Mouse (Mus musculus) spleen, postnatal 14 days (tissue): ENCODE results near the gene Trabd.

Experiments
- DNase-seq, 2 experiments: peaks; one replicate each; pipeline ENCODE4 v3.0.0; 2021 to 2022; ENCODE audit warnings: low spot score in 2 of 2

The Trabd gene

GRCm38 (mm10) chr15:89074613-89075477, at the start of gene Trabd:
TSS of gene Trabd (plus strand) at chr15:89075124.
- DNase-seq: no peak

GRCm38 (mm10) chr15:89044381-89044780, 30.5 kb upstream of the Trabd start:
- DNase-seq: no peak

DNA sequence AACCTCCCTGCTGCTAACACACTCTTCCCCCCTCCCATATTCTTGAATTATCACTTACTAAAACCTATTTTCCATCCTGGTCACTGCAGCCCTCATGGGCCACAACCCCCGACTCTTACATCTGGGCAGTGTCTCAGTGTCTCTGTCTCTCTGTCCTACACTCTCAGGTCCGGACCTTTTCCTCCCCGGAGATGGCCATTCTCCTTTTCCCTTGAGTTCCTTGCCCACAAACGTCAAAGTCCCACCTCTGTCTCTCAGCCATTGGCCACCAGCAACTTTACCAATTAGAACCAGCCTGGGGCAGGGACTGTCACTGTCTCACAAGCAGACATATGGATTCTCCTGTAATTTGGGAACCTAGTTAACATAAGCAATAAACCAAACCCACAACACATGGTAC, 28.6 kb upstream of the Trabd start:
- no peak for DNase-seq

- no peak for DNase-seq
These were observed 20.3 kb upstream of the Trabd start for GRCm38 (mm10) chr15:89054666-89055065.

DNA sequence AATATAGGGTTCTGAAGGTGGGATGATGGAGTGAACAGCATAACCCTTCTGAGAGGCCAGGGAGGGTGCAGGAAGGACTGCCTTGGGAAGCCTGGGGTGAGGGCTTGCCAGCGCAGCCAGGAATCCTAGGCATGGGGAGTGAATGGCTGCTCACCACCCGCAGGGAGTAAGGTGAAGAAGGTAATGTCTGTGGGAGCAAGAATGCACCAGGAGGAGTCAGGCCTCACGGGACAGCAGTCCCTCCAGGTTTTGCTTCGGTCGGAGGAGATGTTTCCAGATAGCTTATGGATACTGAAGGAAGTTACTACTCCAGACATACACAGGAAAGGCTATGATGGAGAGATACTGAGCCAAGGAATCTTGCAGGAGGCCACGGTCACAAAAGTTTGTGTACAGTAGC, 16.2 kb upstream of the Trabd start:
- no peak for DNase-seq

DNA sequence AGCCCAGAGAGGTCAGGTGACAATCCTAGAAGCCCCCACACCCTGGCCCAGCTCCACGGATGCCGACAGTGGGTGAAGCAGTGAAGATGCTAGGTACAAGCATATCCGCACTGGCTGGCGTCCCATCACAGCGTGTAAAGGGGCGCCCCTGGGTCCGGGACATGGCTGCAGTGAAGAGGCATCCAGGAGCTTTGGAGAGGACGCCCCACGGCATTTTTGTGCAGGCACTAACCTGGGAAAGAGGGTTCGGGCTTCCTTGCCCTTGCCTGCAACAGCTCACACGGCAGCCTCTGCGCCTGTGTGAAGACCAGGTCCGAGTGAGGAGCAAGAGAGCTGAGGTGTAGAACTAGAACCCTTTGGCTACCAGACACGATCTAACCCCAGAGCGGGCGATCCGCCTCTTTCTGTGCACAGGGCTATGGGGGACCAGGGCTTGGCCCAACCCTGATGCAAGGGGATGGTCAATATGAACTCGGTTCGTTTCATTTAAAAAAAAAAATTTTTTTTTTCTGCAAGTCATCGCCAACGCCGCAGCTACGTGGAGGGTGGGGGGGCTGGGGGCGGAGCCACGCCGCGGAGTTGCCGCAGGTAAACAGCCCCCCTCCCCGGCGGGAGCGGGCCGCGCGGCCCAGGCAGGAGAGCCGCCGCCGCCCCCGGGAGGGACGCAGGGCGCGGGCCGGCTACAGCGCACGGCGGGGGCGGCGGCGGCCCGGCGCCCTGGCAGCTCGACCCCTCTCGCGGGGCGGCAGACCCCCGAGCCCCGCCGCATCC, 15.6 kb upstream of the Trabd start, which contains the start of gene Panx2:
Panx2 (plus strand) TSS at position 574 of the 771 bp plus-strand sequence.
- DNase-seq: no peak

GRCm38 (mm10) chr15:89060032-89060681, 14.8 kb upstream of the Trabd start:
- DNase-seq: no peak

DNA sequence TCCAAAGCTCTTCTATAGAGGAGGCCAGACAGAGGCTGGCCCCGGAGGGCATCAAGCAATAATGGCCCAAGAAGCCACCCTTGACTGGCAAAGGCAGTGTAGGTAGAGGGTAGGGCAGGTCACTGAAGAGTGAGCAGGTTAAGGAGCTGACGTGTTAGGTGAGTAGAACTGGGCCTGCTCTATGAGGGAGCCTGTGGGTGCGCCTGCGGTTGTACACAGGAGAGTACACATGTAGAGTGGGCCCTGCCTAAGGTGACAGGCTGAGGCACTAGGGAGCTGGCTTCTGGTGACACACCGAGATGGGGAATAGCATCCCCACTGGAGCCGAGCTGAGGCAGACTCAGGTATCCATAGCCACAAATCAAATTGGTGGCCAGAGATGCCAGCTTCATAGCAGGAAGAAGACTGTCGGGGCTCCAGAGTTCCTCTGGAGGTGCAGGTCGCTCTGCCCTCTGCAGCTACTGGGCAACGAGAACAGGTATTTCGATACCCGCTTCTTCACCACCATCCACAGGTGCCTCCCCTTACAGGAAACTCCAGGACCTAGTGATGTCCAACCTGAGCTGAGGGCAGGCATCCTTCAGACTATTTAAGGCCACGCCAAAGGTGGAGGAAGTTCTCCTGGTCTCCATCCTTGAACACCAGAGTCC, 14.0 kb upstream of the Trabd start:
- no peak for DNase-seq

DNA sequence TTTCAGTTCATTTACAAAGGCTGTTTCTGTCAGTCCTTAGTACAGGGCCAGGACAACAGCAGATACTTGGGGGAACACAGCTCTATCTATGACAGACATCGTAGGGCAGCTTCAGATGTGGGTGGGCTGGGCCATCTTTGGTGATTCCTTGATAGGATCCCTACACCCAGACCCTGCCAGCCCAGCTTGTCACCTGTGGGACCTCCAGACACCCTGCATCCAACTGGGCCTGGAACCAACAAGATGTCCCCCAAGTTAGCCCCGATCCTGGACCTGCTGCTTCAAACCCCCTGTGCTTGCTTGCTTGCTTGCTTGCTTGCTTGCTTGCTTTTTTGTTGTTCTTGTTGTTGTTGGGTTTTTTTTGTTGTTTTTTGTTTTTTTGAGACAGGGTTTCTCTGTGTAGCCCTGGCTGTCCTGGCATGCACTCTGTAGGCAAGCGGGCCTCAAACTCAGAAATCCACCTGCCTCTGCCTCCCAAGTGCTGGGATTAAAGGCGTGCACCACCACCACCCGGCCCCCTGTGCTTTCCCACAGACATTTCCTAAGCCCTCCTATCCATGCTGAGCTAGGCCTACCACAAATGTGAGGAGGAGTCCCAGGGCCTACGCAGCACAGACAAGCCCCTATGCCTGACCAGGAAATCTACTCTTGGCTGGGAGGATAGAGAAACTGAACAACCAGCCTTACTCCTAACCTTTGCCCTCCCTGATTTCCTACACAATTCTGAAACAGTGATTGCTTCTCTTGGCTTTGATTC, 13.0 kb upstream of the Trabd start:
- DNase-seq: no peak

- DNase-seq: no peak
These were observed 12.4 kb upstream of the Trabd start for GRCm38 (mm10) chr15:89062518-89062910.

GRCm38 (mm10) chr15:89063001-89063400, 11.9 kb upstream of the Trabd start:
- no peak for DNase-seq

- no peak for DNase-seq
These were observed 11.4 kb upstream of the Trabd start for GRCm38 (mm10) chr15:89063536-89063935.

DNA sequence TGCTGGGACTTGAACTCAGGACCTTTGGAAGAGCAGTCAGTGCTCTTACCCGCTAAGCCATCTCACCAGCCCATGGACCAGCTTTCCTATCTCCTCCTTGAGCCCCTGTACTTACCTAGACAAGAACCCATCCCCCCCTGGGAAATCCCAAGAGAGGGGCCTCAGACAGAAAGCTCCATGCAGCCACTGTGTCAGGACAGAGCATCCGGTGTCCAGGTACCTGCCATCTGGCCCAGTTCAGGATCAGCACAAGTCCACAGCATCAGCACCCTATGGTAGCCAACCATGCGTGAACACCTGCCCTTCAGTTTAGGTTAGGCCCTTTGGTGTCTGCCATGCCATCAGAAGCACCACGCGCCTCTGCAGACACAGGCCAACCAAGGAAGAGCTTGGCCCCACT, 10.0 kb upstream of the Trabd start:
- DNase-seq: no peak

- no peak for DNase-seq
These were observed 7.3 kb upstream of the Trabd start for GRCm38 (mm10) chr15:89067609-89068008.

- no peak for DNase-seq
These were observed 6.7 kb upstream of the Trabd start for GRCm38 (mm10) chr15:89068226-89068625.

GRCm38 (mm10) chr15:89069336-89069840, 5.5 kb upstream of the Trabd start:
- no peak for DNase-seq

- no peak for DNase-seq
These were observed 4.3 kb upstream of the Trabd start for GRCm38 (mm10) chr15:89070606-89071005.

DNA sequence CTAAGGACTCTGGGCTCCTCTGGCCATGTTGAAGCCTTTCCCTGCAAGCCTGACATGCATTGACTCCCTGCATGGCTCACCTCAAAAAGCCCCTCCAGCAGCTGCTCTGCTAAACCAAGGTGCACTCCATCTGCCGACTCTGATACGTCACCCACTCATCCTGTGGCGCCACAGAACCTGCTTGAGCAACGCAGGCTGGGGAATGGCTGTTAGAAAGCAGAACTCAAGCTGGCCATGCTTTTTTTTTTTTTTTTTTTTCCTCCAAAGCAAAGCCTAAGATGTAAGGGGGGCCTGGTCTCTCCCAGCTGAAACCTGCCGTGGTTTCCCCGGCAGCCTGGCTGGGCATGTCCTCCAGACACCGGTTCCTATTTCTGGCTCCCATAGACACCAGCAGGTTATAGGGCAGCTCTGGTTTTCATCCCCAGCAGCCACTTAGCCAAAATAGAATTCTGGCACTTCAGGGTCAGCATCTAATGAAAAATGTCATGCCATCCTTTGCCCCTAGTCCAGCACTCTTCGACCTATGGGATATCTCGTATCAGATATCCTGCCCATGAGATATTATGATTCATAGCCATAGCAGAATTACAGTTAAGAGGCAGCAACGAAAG, 826 bp upstream of the Trabd start:
- DNase-seq: no peak

GRCm38 (mm10) chr15:89075478-89076147, 689 bp downstream of the Trabd start:
- peak; percentile 63 to 75 for DNase-seq
